Mouse (Mus musculus) hindbrain, embryonic 15.5 days (tissue): ENCODE results near the gene Dst. TPM values are rescaled to one million over a fixed set of nuclear protein-coding genes. Genes with fewer than 3 reads are reported as not detected.
A peak's percentile ranks its signal among the peaks of the same experiment; 100 is the strongest.

Experiments used
- ATAC-seq: fragments of 200-750 bp; cut with Nextera tagmentation; 2 replicates; pipeline ENCODE4 v1.8.0; 2017; ENCODE audit warnings: low read depth, moderate number of reproducible peaks, moderate TSS enrichment; ENCODE audit not compliant: low FRiP score
- H3K27ac ChIP-seq: fragments of 300-500 bp; sonication (generic); replicated peaks from 2 replicates; pipeline ENCODE4 v1.5.1; 2015; ENCODE audit warnings: mild to moderate bottlenecking, inconsistent platforms
- H3K27me3 ChIP-seq: fragments of 300-500 bp; sonication (generic); 2 replicates; pipeline ENCODE4 v1.6.1; 2015; ENCODE audit warnings: control low read depth, inconsistent platforms
- H3K36me3 ChIP-seq: fragments of 300-500 bp; sonication (generic); 2 replicates; pipeline ENCODE4 v1.6.1; 2015; ENCODE audit warnings: control low read depth, inconsistent platforms
- H3K4me1 ChIP-seq: fragments of 300-500 bp; sonication (generic); replicated peaks from 2 replicates; pipeline ENCODE4 v1.6.1; 2015; ENCODE audit warnings: control low read depth, inconsistent platforms
- H3K4me2 ChIP-seq: fragments of 300-500 bp; sonication (generic); 2 replicates; pipeline ENCODE4 v1.6.1; 2015; ENCODE audit warnings: moderate library complexity, mild to moderate bottlenecking, inconsistent platforms
- H3K4me3 ChIP-seq: fragments of 300-500 bp; sonication (generic); 2 replicates; pipeline ENCODE4 v1.5.1; 2015; ENCODE audit warnings: mild to moderate bottlenecking, inconsistent platforms
- H3K9ac ChIP-seq: fragments of 300-500 bp; sonication (generic); 2 replicates; pipeline ENCODE4 v1.6.1; 2015; ENCODE audit warnings: inconsistent platforms
- H3K9me3 ChIP-seq: fragments of 300-500 bp; sonication (generic); 2 replicates; pipeline ENCODE4 v1.6.1; 2016; ENCODE audit warnings: control low read depth, inconsistent platforms
- WGBS: fragments of 180-500 bp; shearing (Covaris S2); methylation state at CpG from one replicate; pipeline ENCODE4 v1.1.7; 2015; 5-methylcytosine and 5-hydroxymethylcytosine counted together
- polyA plus RNA-seq: library from polyadenylated mRNA; unstranded; fragments of >200 nt; fragmentation: Nextera tagmentation; extraction: Ambion mirVana; gene quantifications from 2 replicates; pipeline ENCODE4 v1.2.1, GENCODE M21; 2015

Gene Dst
- polyA plus RNA-seq, 1 experiment from 2014 or later: 39.4 TPM

GRCm38 (mm10) chr1:33948511-33948910 is 40.5 kb downstream of the Dst start:
- ATAC-seq: no peak
- Histone ChIP-seq H3K4me1 (0 out of 2 replicates have a peak, but pooled peaks cover 3% of the 10 kb centered on the region), H3K9me3 (no peaks in the 10 kb centered on the region), H3K9ac (no peak overlapping the region), H3K27ac (no peak overlapping the region), H3K4me3 (no peak overlapping the region), H3K27me3 (no peaks in the 10 kb centered on the region), H3K36me3 (no peaks in the 10 kb centered on the region), H3K4me2 (no peak overlapping the region)
- WGBS: 74% methylated on average over 5 of the region's 5 CpGs

DNA sequence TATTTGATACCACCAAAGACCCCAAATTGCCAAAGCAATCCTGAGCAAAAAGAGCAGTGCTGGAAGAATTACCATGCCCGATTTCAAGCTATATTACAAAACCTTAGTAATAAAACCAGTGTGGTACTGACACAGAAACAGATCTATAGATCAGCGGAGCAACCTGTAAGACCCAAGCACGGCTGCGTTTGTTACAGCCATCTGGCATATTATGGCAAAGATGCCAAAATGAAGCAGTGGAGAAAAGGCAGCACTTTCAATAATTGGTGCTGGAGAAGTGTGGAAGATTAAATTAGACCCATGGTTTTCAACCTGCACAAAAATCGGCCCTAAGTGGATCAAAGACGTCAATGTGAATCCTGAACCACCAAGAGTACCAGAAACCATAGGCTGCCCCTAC is 47.6 kb downstream of the Dst start:
- no peak for ATAC-seq
- Histone ChIP-seq H3K36me3 (no peaks in the 10 kb centered on the region), H3K4me3 (no peak overlapping the region), H3K9ac (no peak overlapping the region), H3K27ac (no peak overlapping the region), H3K27me3 (no peaks in the 10 kb centered on the region), H3K4me1 (no peaks in the 10 kb centered on the region), H3K9me3 (no peaks in the 10 kb centered on the region), H3K4me2 (no peak overlapping the region)
- WGBS: 96% methylated on average over 6 of the region's 6 CpGs

- Histone ChIP-seq H3K9ac (no peak overlapping the region), H3K9me3 (no peaks in the 10 kb centered on the region), H3K4me3 (no peak overlapping the region), H3K36me3 (no peaks in the 10 kb centered on the region), H3K4me1 (no peaks in the 10 kb centered on the region), H3K27me3 (no peaks in the 10 kb centered on the region), H3K4me2 (no peak overlapping the region), H3K27ac (no peak overlapping the region)
- no peak for ATAC-seq
- WGBS: 85% methylated on average over 8 of the region's 8 CpGs
Measured at GRCm38 (mm10) chr1:33960439-33960838, 52.4 kb downstream of the Dst start.

DNA sequence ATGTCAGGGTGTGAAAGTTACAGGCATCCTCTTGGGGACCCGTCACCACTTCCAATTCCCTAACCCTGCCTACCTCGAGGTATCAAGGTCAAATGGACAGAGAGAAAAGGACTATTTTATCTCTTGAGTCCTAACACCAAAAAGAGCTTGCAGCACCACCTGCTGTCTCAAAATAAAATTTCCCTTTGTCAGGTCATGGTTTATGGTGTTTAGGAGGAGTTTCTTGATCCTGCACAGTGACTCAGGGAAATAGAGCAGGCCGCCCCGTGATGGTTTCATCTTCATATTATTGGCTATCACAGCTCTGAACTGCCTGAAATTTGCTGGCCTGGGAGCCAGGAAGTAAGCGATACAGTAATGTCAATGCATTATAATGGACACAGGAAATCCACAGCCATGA is 56.6 kb downstream of the Dst start:
- no peak overlapping the region for H3K27ac ChIP-seq
- ATAC-seq: 0 out of 2 replicates have a peak, but pooled peaks have one; percentile 33
- 53% methylated on average over 5 of the region's 5 CpGs for WGBS
- H3K27me3 ChIP-seq: no peaks in the 10 kb centered on the region
- no peaks in the 10 kb centered on the region; the same call in 1 of the 2 replicates for H3K36me3 ChIP-seq
- H3K9me3 ChIP-seq: no peaks in the 10 kb centered on the region
- no peak overlapping the region for H3K9ac ChIP-seq
- no peak overlapping the region for H3K4me2 ChIP-seq
- no peak overlapping the region for H3K4me3 ChIP-seq
- no peaks in the 10 kb centered on the region; the same call in 1 of the 2 replicates for H3K4me1 ChIP-seq

GRCm38 (mm10) chr1:33965824-33966223 is 57.8 kb downstream of the Dst start:
- H3K9ac ChIP-seq: no peak overlapping the region
- H3K4me2 ChIP-seq: no peak overlapping the region
- no peaks in the 10 kb centered on the region for H3K27me3 ChIP-seq
- H3K36me3 ChIP-seq: no peaks in the 10 kb centered on the region; the same call in 1 of the 2 replicates
- H3K4me1 ChIP-seq: no peaks in the 10 kb centered on the region; the same call in 1 of the 2 replicates
- WGBS: 88% methylated on average over 4 of the region's 4 CpGs
- no peak overlapping the region for H3K4me3 ChIP-seq
- H3K27ac ChIP-seq: no peak overlapping the region
- H3K9me3 ChIP-seq: no peaks in the 10 kb centered on the region
- ATAC-seq: peak; percentile 57; the same call in 1 of the 2 replicates

- Histone ChIP-seq H3K27me3 (no peaks in the 10 kb centered on the region), H3K36me3 (no peaks in the 10 kb centered on the region; the same call in 1 of the 2 replicates), H3K4me3 (no peak overlapping the region), H3K9ac (no peak overlapping the region), H3K9me3 (no peaks in the 10 kb centered on the region), H3K27ac (no peak overlapping the region), H3K4me2 (no peak overlapping the region), H3K4me1 (no peaks in the 10 kb centered on the region; the same call in 1 of the 2 replicates)
- WGBS: 26% methylated on average over 6 of the region's 6 CpGs
- ATAC-seq: 0 out of 2 replicates have a peak, but pooled peaks have one; percentile 16
Measured at GRCm38 (mm10) chr1:33966328-33966727, 58.3 kb downstream of the Dst start.

GRCm38 (mm10) chr1:33967206-33967605 is 59.2 kb downstream of the Dst start:
- WGBS: 66% methylated on average over 4 of the region's 4 CpGs
- Histone ChIP-seq H3K9ac (no peak overlapping the region), H3K9me3 (no peaks in the 10 kb centered on the region), H3K4me1 (no peaks in the 10 kb centered on the region; the same call in 1 of the 2 replicates), H3K4me3 (no peak overlapping the region), H3K36me3 (no peaks in the 10 kb centered on the region; the same call in 1 of the 2 replicates), H3K27ac (no peak overlapping the region), H3K4me2 (no peak overlapping the region), H3K27me3 (no peaks in the 10 kb centered on the region)
- ATAC-seq: no peak

- Histone ChIP-seq H3K27me3 (no peaks in the 10 kb centered on the region), H3K4me1 (no peaks in the 10 kb centered on the region; the same call in 1 of the 2 replicates), H3K4me3 (no peak overlapping the region), H3K36me3 (no peaks in the 10 kb centered on the region; the same call in 1 of the 2 replicates), H3K27ac (no peak overlapping the region), H3K9ac (no peak overlapping the region), H3K9me3 (no peaks in the 10 kb centered on the region), H3K4me2 (no peak overlapping the region)
- ATAC-seq: no peak
- WGBS: 53% methylated on average over 2 of the region's 2 CpGs
Measured at GRCm38 (mm10) chr1:33969910-33970309, 61.9 kb downstream of the Dst start.

DNA sequence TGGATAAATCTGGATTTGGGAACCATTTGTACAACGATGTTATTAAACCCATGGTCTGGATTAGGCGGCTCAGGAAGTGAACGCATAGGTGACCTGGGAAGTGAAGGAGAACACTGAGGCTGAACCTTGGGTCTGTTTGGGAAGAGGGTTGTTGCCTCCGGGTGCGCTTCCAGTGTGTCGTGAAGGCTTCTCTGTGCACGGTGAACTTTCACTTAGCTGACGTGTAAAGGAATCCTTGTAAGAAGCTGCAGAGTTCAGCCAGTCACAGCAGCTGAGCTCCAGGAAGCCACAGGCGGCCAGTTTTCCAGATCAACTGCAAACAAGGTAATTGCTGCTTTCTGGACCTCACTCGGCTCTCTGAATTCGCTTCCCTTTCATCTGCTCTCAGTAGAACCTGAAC is 66.4 kb downstream of the Dst start:
- Histone ChIP-seq H3K27ac (no peak overlapping the region), H3K36me3 (no peaks in the 10 kb centered on the region), H3K4me3 (no peak overlapping the region), H3K4me2 (no peak overlapping the region), H3K4me1 (no peaks in the 10 kb centered on the region), H3K9me3 (no peaks in the 10 kb centered on the region), H3K27me3 (no peaks in the 10 kb centered on the region), H3K9ac (no peak overlapping the region)
- no peak for ATAC-seq
- 88% methylated on average over 11 of the region's 11 CpGs for WGBS

DNA sequence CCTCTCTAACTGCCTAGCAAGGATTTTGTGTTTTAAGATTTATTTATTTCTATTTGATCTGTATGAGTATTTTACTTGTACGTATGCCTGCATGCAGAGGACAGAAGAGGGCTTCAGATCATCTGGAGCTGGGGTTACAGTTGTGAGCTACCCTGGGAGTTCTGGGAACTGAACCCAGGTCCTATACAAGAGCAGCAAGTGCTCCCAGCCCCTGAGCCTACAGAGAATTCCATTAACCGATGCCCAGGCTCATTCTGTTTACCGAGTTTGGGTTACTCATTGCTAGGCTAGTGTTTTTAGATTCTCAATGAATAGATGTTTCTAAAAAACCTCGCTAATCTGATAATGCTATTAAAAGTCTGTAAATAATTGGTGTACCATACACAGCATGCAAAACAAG is 67.3 kb downstream of the Dst start:
- Histone ChIP-seq H3K9ac (no peak overlapping the region), H3K27me3 (no peaks in the 10 kb centered on the region), H3K4me1 (no peaks in the 10 kb centered on the region), H3K9me3 (no peaks in the 10 kb centered on the region), H3K4me3 (no peak overlapping the region), H3K27ac (no peak overlapping the region), H3K4me2 (no peak overlapping the region), H3K36me3 (no peaks in the 10 kb centered on the region)
- no peak for ATAC-seq
- 82% methylated on average over 4 of the region's 4 CpGs for WGBS

DNA sequence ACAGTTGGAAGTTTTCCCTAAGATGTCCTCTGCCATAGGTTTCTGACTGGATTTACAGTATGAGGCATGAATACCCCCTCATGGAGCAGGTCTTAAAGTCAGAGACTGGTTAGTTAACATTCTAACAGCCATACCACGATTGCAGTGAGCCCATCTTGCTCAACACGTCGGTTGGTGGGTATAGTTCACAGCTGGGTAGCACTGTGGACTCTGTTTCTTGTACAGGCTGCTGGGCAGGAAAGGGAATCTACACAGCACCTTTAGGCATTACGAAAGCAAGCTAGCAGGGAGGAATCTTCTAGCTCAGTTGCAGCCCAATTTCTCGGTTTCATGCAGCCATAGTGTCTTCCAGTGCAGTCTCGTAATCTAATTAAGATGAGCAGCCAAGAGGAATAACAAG is 69.8 kb downstream of the Dst start:
- no peaks in the 10 kb centered on the region for H3K27me3 ChIP-seq
- no peak overlapping the region for H3K4me3 ChIP-seq
- no peak for ATAC-seq
- no peak overlapping the region for H3K4me2 ChIP-seq
- H3K36me3 ChIP-seq: no peaks in the 10 kb centered on the region
- no peak overlapping the region for H3K9ac ChIP-seq
- H3K4me1 ChIP-seq: no peaks in the 10 kb centered on the region
- WGBS: 84% methylated on average over 6 of the region's 6 CpGs
- no peak overlapping the region for H3K27ac ChIP-seq
- H3K9me3 ChIP-seq: no peaks in the 10 kb centered on the region

DNA sequence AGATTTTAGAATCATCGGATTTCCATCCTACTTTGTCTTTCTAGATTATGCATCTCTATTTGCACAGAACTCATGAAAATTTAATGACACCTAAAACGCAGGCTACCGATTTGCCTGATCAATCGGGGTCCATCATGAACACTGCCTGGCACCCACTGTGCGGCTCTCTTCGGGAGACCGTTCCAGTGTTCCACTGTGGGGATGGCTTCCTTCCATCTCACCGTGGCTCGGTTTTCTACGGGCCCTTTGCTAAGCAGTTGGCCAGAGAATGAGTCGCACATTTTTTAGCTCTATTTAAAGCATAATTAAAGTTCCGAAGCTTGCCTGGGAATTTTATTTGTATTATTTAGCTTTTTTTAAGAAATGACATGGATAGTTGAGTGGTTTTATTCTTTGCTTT is 72.4 kb downstream of the Dst start:
- no peak for ATAC-seq
- Histone ChIP-seq H3K36me3 (no peaks in the 10 kb centered on the region), H3K9ac (no peak overlapping the region), H3K27me3 (no peaks in the 10 kb centered on the region), H3K4me2 (no peak overlapping the region), H3K27ac (no peak overlapping the region), H3K9me3 (no peaks in the 10 kb centered on the region), H3K4me3 (no peak overlapping the region), H3K4me1 (no peaks in the 10 kb centered on the region)
- WGBS: 62% methylated on average over 12 of the region's 12 CpGs

DNA sequence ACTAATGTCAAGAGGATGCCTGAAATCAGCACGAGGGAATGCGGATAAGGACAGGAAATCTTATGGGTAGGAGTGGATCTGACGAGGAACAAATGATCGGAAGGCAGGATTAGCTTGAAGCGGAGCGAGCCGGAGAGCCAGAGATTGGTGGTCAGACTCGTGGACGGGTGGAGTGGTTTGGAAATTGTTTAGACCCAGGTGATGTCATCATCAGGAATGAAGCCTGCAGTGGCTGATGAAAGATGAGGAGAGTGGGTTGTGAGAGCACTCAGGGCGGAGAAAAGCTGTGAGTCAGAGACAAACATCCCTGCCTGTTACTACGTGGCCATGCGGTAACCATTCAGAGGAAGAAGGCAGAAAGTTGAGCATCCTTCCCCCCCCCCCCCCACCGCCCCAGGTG is 81.6 kb downstream of the Dst start:
- Histone ChIP-seq H3K9me3 (no peaks in the 10 kb centered on the region), H3K4me1 (no peaks in the 10 kb centered on the region), H3K36me3 (no peaks in the 10 kb centered on the region), H3K4me3 (no peak overlapping the region), H3K4me2 (no peak overlapping the region), H3K9ac (no peak overlapping the region), H3K27ac (no peak overlapping the region), H3K27me3 (no peaks in the 10 kb centered on the region)
- peak; percentile 16; the same call in 1 of the 2 replicates for ATAC-seq
- WGBS: 87% methylated on average over 13 of the region's 13 CpGs
